Mouse (Mus musculus) spleen, adult 2 months (tissue): ENCODE results near the gene Sdc3.

Source experiments
- CTCF ChIP-seq: fragments of 200-500 bp; IDR thresholded peaks from 2 replicates; pipeline ENCODE4 v1.5.1; 2011; ENCODE audit warnings: mild to moderate bottlenecking, inconsistent platforms; ENCODE audit not compliant: insufficient read depth, insufficient read length, insufficient replicate concordance; ENCODE audit errors: extremely low read depth
- POLR2A ChIP-seq: fragments of 200-500 bp; IDR thresholded peaks from 2 replicates; pipeline ENCODE4 v1.6.1; 2011; ENCODE audit warnings: low read depth, low read length, inconsistent platforms

DNA sequence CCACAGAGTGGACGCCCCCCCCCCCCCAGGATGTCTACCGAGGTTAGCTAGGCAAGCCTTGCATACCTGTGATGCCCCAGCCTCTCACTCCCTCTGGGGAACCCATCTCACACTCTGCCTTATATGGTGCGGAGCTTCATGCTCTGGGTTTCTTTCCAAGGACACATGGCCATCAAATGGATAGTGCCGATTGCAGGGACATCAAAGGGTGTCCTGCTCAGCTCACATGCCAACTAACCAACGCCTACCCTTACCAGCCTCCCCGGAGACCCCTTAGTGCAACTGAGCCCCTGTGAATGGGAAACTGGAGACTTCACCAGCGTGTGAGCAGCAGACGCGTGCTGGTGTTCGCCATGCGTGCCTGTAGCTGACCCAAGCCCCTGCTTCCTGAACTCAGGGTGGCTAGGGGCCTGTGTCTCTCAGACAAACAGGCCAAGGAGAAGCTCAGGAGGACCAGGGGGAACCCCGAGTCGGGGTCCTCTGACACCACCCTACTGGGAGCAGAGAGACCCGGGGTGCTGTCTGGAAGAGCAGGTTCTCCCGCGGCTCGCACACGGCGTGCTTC is 444 bp upstream of the Sdc3 start:
- TF ChIP-seq POLR2A (no peak), CTCF (no peak)
